Mouse (Mus musculus) ES-E14 (cell line): ENCODE measurements around the gene Hbq1a. TPM values are rescaled to one million over a fixed set of nuclear protein-coding genes. Genes with fewer than 3 reads are reported as not detected.

Experiments used
- DNase-seq: peaks from one replicate; pipeline ENCODE4 v3.0.0-alpha.2; 2013; ENCODE audit warnings: low read depth, low spot score
- H3K27ac ChIP-seq: 2 replicates; pipeline ENCODE4 v1.5.1; 2012; ENCODE audit warnings: low read depth, mild to moderate bottlenecking, low read length, moderate library complexity, mixed read lengths; ENCODE audit not compliant: poor library complexity, insufficient read depth, severe bottlenecking
- H3K36me3 ChIP-seq: 2 replicates; pipeline ENCODE4 v1.6.1; 2012; ENCODE audit warnings: mild to moderate bottlenecking, low read length, moderate library complexity, mixed read lengths; ENCODE audit not compliant: control insufficient read depth, poor library complexity, insufficient read depth, severe bottlenecking
- H3K4me1 ChIP-seq, 2 experiments: fragments of 150-350 bp in 1 of 2; sonication (generic) in 1 of 2; 2 replicates each; pipeline ENCODE4 v1.6.1; 2012; ENCODE audit warnings: low read length in 2 of 2, mild to moderate bottlenecking in 1 of 2, mixed read lengths in 1 of 2; ENCODE audit not compliant: control insufficient read depth in 2 of 2, insufficient read depth in 2 of 2, poor library complexity in 1 of 2
- H3K4me3 ChIP-seq, 2 experiments: fragments of 150-350 bp in 1 of 2; sonication (generic) in 1 of 2; 2 replicates each; pipeline ENCODE4 v1.5.1; 2012; ENCODE audit warnings: low read length in 2 of 2, low read depth in 1 of 2, mild to moderate bottlenecking in 1 of 2, mixed read lengths in 1 of 2; ENCODE audit not compliant: insufficient read depth in 1 of 2, poor library complexity in 1 of 2, severe bottlenecking in 1 of 2
- H3K9ac ChIP-seq: 2 replicates; pipeline ENCODE4 v1.6.1; 2012; ENCODE audit warnings: low read depth, mild to moderate bottlenecking, low read length, mixed read lengths; ENCODE audit not compliant: poor library complexity, insufficient read depth, severe bottlenecking
- H3K9me3 ChIP-seq: fragments of 150-350 bp; sonication (generic); 2 replicates; pipeline ENCODE4 v1.6.1; 2012; ENCODE audit warnings: low read depth, mild to moderate bottlenecking, low read length; ENCODE audit not compliant: control insufficient read depth, insufficient read depth
- CHD2 ChIP-seq: IDR thresholded peaks from 2 replicates; pipeline ENCODE4 v1.6.1; 2014; ENCODE audit warnings: mild to moderate bottlenecking, low read depth, low read length, inconsistent platforms
- HCFC1 ChIP-seq: IDR thresholded peaks from 2 replicates; pipeline ENCODE4 v1.6.1; 2012; ENCODE audit warnings: low read length, inconsistent platforms, borderline replicate concordance; ENCODE audit not compliant: insufficient read depth
- MAFK ChIP-seq: IDR thresholded peaks from 2 replicates; pipeline ENCODE4 v1.6.1; 2014; ENCODE audit warnings: mild to moderate bottlenecking, low read depth, low read length, inconsistent platforms; ENCODE audit not compliant: insufficient read depth
- ZC3H11A ChIP-seq: IDR thresholded peaks from 2 replicates; pipeline ENCODE4 v1.6.1; 2012; ENCODE audit warnings: low read depth, mild to moderate bottlenecking, inconsistent platforms, low read length, borderline replicate concordance
- ZNF384 ChIP-seq: IDR thresholded peaks from 2 replicates; pipeline ENCODE4 v1.6.1; 2012; ENCODE audit warnings: low read depth, low read length, inconsistent platforms
- in situ Hi-C, 2 experiments: fragments of 600-800 bp; cut with MboI; formaldehyde crosslinking; loops; one replicate each; pipeline ENCODE4 v1.15.1; 2025; ENCODE audit warnings: low sequenced_read_pairs in 2 of 2, inconsistent platforms in 1 of 2; ENCODE audit not compliant: unreplicated experiment in 2 of 2
- total RNA-seq: library from RNA; depleted of rRNA; stranded (reverse); fragments of 300-350 nt; gene quantifications from 2 replicates; pipeline ENCODE4 v1.2.3, GENCODE M21; 2012

Hbq1a gene
- total RNA-seq, 1 experiment: not detected

GRCm38 (mm10) chr11:32309928-32310327 lies 10.1 kb downstream of the Hbq1a start:
- in situ Hi-C loops: no loop called here

DNA sequence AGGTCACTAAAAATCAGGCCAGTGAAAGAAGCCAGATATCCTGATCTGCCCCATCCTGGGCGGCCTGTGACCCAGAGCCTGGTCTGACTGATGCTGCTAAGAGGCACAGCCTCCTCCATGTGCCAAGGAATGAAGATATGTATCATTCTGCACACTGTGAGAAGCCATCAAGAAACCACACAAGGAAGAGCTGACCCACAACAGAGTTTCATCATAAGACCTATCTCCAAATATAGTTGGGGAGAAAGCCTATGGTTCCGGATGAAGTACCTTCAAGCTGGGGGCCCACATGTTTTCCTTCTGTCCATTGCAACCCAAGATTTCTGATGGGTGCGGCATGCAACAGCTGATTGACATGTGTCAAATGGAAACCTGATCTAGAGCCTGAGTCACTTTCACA lies 16.1 kb downstream of the Hbq1a start:
- Histone ChIP-seq H3K4me1 (peaks cover 0 to 2% of the 10 kb centered on the region in 2 experiments; a peak in 1 of 4 replicates), H3K27ac (no peak overlapping the region), H3K9me3 (no peaks in the 10 kb centered on the region), H3K9ac (no peak overlapping the region), H3K4me3 (no peak overlapping the region), H3K36me3 (no peaks in the 10 kb centered on the region)
- TF ChIP-seq MAFK (no peak), HCFC1 (no peak), ZNF384 (no peak)
- in situ Hi-C loops: no loop called here
- DNase-seq: no peak

More at GRCm38 (mm10) chr11:32309928-32310327, 10.1 kb downstream of the Hbq1a start:
- no peak for DNase-seq
- no peaks in the 10 kb centered on the region for H3K4me1 ChIP-seq
- no peaks in the 10 kb centered on the region for H3K9me3 ChIP-seq
- no peak overlapping the region for H3K27ac ChIP-seq
- no peak overlapping the region for H3K4me3 ChIP-seq
- TF ChIP-seq ZNF384 (no peak), HCFC1 (no peak), MAFK (no peak), ZC3H11A (no peak), CHD2 (no peak)
- H3K9ac ChIP-seq: no peak overlapping the region
- no peaks in the 10 kb centered on the region for H3K36me3 ChIP-seq

GRCm38 (mm10) chr11:32320507-32321195 lies 20.8 kb downstream of the Hbq1a start:
- no peak for DNase-seq
- Histone ChIP-seq H3K9ac (no peak overlapping the region), H3K9me3 (no peaks in the 10 kb centered on the region), H3K4me1 (peaks cover 0 to 2% of the 10 kb centered on the region in 2 experiments; a peak in 1 of 4 replicates), H3K27ac (no peak overlapping the region), H3K4me3 (no peak overlapping the region), H3K36me3 (no peaks in the 10 kb centered on the region)
- TF ChIP-seq MAFK (no peak), ZC3H11A (no peak), HCFC1 (no peak), ZNF384 (no peak), CHD2 (no peak)
- in situ Hi-C loops: no loop called here

DNA sequence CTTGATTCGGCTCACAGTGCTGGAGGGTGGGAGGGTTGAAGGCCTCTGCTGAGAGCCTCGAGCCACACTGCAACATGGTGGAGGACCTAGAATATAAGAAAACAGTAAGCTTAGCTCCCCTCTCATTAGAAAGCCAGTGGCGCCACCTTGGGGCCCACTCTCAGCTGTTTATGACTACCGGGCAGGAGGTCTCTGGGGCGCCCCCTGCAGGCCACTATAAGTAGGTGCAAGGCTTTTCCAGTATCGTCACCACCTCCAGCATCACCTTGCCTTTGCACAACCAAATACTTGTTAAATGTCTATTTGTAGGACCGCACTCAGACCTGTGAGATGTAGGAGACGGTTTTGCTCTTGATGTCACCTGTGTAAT lies 21.3 kb downstream of the Hbq1a start:
- Histone ChIP-seq H3K4me3 (no peak overlapping the region), H3K27ac (no peak overlapping the region), H3K9ac (no peak overlapping the region), H3K36me3 (no peaks in the 10 kb centered on the region), H3K4me1 (peaks cover 0 to 2% of the 10 kb centered on the region in 2 experiments; a peak in 1 of 4 replicates), H3K9me3 (no peaks in the 10 kb centered on the region)
- DNase-seq: peak; percentile 75
- TF ChIP-seq ZC3H11A (peak; percentile 32; the same call in 1 of the 2 replicates), ZNF384 (no peak), MAFK (no peak), CHD2 (no peak)
- in situ Hi-C loops: no loop called here

GRCm38 (mm10) chr11:32324609-32325008 lies 24.7 kb downstream of the Hbq1a start:
- Histone ChIP-seq H3K9ac (no peak overlapping the region), H3K27ac (no peak overlapping the region), H3K4me3 (no peak overlapping the region), H3K9me3 (no peaks in the 10 kb centered on the region), H3K36me3 (no peaks in the 10 kb centered on the region), H3K4me1 (peaks cover 0 to 2% of the 10 kb centered on the region in 2 experiments; a peak in 1 of 4 replicates)
- in situ Hi-C loops: no loop called here
- peak; percentile 86 for DNase-seq
- TF ChIP-seq ZNF384 (no peak), CHD2 (no peak), ZC3H11A (peak; percentile 67; the same call in 1 of the 2 replicates), HCFC1 (no peak), MAFK (no peak)
